Mouse (Mus musculus) thymus, adult 2 months (tissue): ENCODE data around the gene N4bp2l2.

Experiments used
- CTCF ChIP-seq: fragments of 200-500 bp; IDR thresholded peaks from 2 replicates; pipeline ENCODE4 v1.5.1; 2012; ENCODE audit warnings: mild to moderate bottlenecking, control low read depth, low read length, moderate library complexity, borderline replicate concordance; ENCODE audit not compliant: control insufficient read depth, poor library complexity, insufficient read depth; ENCODE audit errors: extremely low read depth
- POLR2A ChIP-seq: fragments of 200-500 bp; IDR thresholded peaks from 2 replicates; pipeline ENCODE4 v1.6.1; 2012; ENCODE audit warnings: mild to moderate bottlenecking, low read length, control low read depth, moderate library complexity; ENCODE audit not compliant: control insufficient read depth, poor library complexity, insufficient read depth; ENCODE audit errors: extremely low read depth

- TF ChIP-seq POLR2A = no peak
- TF ChIP-seq CTCF = no peak
Measured at GRCm38 (mm10) chr5:150611136-150611535, 54.8 kb downstream of the N4bp2l2 start.
